Mouse (Mus musculus) left cerebral cortex, adult 18-20 months (tissue): Measurements from ENCODE around the gene Crybg2. TPM values are rescaled to one million over a fixed set of nuclear protein-coding genes. Genes with fewer than 3 reads are reported as not detected.

Experiments used
- total RNA-seq, 2 experiments: library from RNA; stranded (reverse); gene quantifications; 2 replicates each; pipeline ENCODE4 v1.2.3; 2021

Crybg2 gene
- total RNA-seq, 2 experiments from 2014 or later: 4.4 to 5.7 TPM

Other genes starting within 250 kb of the Crybg2 start
- gene Rps6ka1, start 173.0 kb upstream of the Crybg2 start, total RNA-seq: 10 to 100 TPM; 12.0 to 12.6 TPM
- 100 to 1,000 TPM; 100 to 103 TPM for gene Hmgn2, start 92.2 kb upstream of the Crybg2 start, total RNA-seq
- 10 to 100 TPM; 64.6 to 68.5 TPM for gene Dhdds, start 59.9 kb upstream of the Crybg2 start, total RNA-seq
- gene Lin28a, start 42.0 kb upstream of the Crybg2 start, total RNA-seq: not detected
- not detected for gene Zfp683, start 7.0 kb upstream of the Crybg2 start, total RNA-seq
- 1 to 10 TPM; 2.7 to 4.1 TPM for gene Cd52, start 34.3 kb downstream of the Crybg2 start, total RNA-seq
- 10 to 100 TPM; 31.7 to 38.4 TPM for gene Ubxn11, start 41.8 kb downstream of the Crybg2 start, total RNA-seq
- 100 to 1,000 TPM; 200 to 222 TPM for gene Sh3bgrl3, start 68.0 kb downstream of the Crybg2 start, total RNA-seq
- gene Cep85, start 126.3 kb downstream of the Crybg2 start, total RNA-seq: 10 to 100 TPM; 17.1 to 17.6 TPM
- gene Gm7534, start 142.2 kb downstream of the Crybg2 start, total RNA-seq: not detected
- not detected for gene Catsper4, start 166.6 kb downstream of the Crybg2 start, total RNA-seq
- gene Cnksr1, start 177.6 kb downstream of the Crybg2 start, total RNA-seq: under 1 TPM; 0.54 to 0.81 TPM
- gene E130218I03Rik, start 182.8 kb downstream of the Crybg2 start, total RNA-seq: not detected
- gene Zfp593, start 184.8 kb downstream of the Crybg2 start, total RNA-seq: 10 to 100 TPM; 11.6 to 12.2 TPM
- not detected for gene Gm30191, start 186.1 kb downstream of the Crybg2 start, total RNA-seq
- gene Grrp1, start 193.3 kb downstream of the Crybg2 start, total RNA-seq: 1 to 10 TPM; 2.2 to 3.8 TPM
- gene Pdik1l, start 227.1 kb downstream of the Crybg2 start, total RNA-seq: 10 to 100 TPM; 18.7 to 24.4 TPM